Mouse (Mus musculus) forebrain, embryonic 12.5 days (tissue): ENCODE results near the gene Os9. TPM values are rescaled to one million over a fixed set of nuclear protein-coding genes. Genes with fewer than 3 reads are reported as not detected.

Experiments used
- ATAC-seq: fragments of 200-750 bp; cut with Nextera tagmentation; 2 replicates; pipeline ENCODE4 v1.8.0; 2017; ENCODE audit warnings: moderate TSS enrichment; ENCODE audit not compliant: low FRiP score
- H3K27ac ChIP-seq: fragments of 300-500 bp; sonication (generic); 2 replicates; pipeline ENCODE4 v1.5.1; 2016; ENCODE audit warnings: mild to moderate bottlenecking
- H3K27me3 ChIP-seq: fragments of 300-500 bp; sonication (generic); 2 replicates; pipeline ENCODE4 v1.6.1; 2016; ENCODE audit warnings: mild to moderate bottlenecking
- H3K36me3 ChIP-seq: fragments of 300-500 bp; sonication (generic); replicated peaks from 2 replicates; pipeline ENCODE4 v1.6.1; 2016; ENCODE audit warnings: mild to moderate bottlenecking
- H3K4me1 ChIP-seq: fragments of 300-500 bp; sonication (generic); 2 replicates; pipeline ENCODE4 v1.6.1; 2016
- H3K4me2 ChIP-seq: fragments of 300-500 bp; sonication (generic); 2 replicates; pipeline ENCODE4 v1.6.1; 2016; ENCODE audit warnings: mild to moderate bottlenecking, moderate library complexity
- H3K4me3 ChIP-seq: fragments of 300-500 bp; sonication (generic); replicated peaks from 2 replicates; pipeline ENCODE4 v1.5.1; 2016; ENCODE audit warnings: mild to moderate bottlenecking
- H3K9ac ChIP-seq: fragments of 300-500 bp; sonication (generic); 2 replicates; pipeline ENCODE4 v1.6.1; 2016; ENCODE audit warnings: mild to moderate bottlenecking
- H3K9me3 ChIP-seq: fragments of 300-500 bp; sonication (generic); 2 replicates; pipeline ENCODE4 v1.6.1; 2016
- WGBS: fragments of 180-500 bp; shearing (Covaris S2); methylation state at CpG from one replicate; pipeline ENCODE4 v1.1.7; 2016; 5-methylcytosine and 5-hydroxymethylcytosine counted together
- polyA plus RNA-seq: library from polyadenylated mRNA; unstranded; fragments of >200 nt; fragmentation: Nextera tagmentation; extraction: Ambion mirVana; gene quantifications from 2 replicates; pipeline ENCODE4 v1.2.1, GENCODE M21; 2016

Os9 gene
- polyA plus RNA-seq, 1 experiment from 2014 or later: 86.1 TPM

DNA sequence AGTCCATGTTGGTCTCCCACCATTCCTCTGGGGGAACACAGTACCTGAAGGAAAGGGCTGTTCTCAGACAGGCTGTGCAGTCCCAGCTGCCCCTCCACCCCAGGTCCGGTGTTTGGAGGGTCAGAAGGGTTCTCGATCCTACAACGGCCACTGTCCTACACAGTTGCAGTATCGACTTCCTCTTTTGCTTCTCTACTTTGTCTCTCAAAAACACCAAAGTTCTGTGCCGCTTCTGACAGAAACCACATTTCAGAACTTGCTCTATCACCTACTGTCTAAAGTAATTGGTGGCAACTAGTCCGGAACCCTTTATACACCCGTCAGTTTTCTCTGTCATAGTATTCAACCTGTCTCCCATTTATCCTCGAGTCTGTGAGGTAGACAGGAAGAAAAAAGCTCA lies 65.5 kb downstream of the Os9 start:
- peaks cover 20% of the 10 kb centered on the region for H3K27me3 ChIP-seq
- H3K36me3 ChIP-seq: peaks cover 42% of the 10 kb centered on the region
- no peak overlapping the region for H3K4me3 ChIP-seq
- H3K9ac ChIP-seq: no peak overlapping the region
- no peak overlapping the region for H3K4me2 ChIP-seq
- 94% methylated on average over 8 of the region's 8 CpGs for WGBS
- H3K27ac ChIP-seq: no peak overlapping the region
- ATAC-seq: no peak
- no peaks in the 10 kb centered on the region for H3K9me3 ChIP-seq
- peaks cover 26% of the 10 kb centered on the region for H3K4me1 ChIP-seq

DNA sequence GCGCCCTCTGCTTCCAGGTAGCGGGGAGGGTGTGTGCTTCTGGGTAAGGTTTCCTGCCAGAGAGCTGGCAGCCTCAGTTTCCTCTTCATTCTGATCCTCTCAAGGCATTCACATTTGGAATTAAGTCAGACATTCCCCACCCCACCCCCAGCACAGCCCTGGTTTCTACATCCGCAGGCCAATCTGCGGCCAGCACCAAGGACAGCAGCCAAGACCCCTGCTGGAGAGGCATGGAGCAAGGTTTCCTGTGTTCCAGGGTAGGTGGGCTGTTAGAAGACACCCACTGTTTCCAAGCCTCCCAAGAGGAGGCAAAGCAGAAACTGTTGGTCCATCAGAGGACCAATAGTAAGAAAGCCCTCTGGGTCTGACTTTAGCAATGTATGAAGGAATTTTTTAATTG lies 66.3 kb downstream of the Os9 start:
- Histone ChIP-seq H3K9me3 (no peaks in the 10 kb centered on the region), H3K27ac (no peak overlapping the region), H3K4me3 (no peak overlapping the region), H3K4me1 (peaks cover 25% of the 10 kb centered on the region), H3K9ac (no peak overlapping the region), H3K27me3 (peaks cover 27% of the 10 kb centered on the region), H3K4me2 (no peak overlapping the region), H3K36me3 (peaks cover 42% of the 10 kb centered on the region)
- 79% methylated on average over 4 of the region's 4 CpGs for WGBS
- no peak for ATAC-seq

DNA sequence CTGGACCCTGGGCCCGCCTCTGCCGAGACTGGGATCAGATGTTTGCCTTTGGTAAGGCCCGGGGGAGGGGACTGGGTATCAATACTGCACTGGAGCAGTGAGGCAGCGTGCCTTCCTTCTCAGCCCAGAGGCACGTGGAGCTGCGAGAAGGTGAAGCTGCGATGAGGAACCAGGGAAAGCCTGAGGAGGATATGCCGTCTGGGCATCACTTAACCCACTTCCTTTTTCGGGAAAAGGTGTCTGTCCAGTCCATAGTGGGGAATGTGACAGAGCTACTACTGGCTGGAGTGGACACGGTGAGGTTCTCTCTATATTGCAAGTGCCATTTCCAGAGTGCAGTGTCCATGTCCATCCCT lies 70.8 kb downstream of the Os9 start:
- Histone ChIP-seq H3K36me3 (peaks cover 18% of the 10 kb centered on the region), H3K4me3 (no peak overlapping the region), H3K27ac (no peak overlapping the region), H3K4me2 (no peak overlapping the region), H3K9me3 (no peaks in the 10 kb centered on the region), H3K27me3 (peaks cover 51% of the 10 kb centered on the region), H3K4me1 (peaks cover 10% of the 10 kb centered on the region; the same call in 1 of the 2 replicates), H3K9ac (no peak overlapping the region)
- WGBS: 14% methylated on average over 10 of the region's 10 CpGs
- 0 out of 2 replicates have a peak, but pooled peaks have one; percentile 8 for ATAC-seq

DNA sequence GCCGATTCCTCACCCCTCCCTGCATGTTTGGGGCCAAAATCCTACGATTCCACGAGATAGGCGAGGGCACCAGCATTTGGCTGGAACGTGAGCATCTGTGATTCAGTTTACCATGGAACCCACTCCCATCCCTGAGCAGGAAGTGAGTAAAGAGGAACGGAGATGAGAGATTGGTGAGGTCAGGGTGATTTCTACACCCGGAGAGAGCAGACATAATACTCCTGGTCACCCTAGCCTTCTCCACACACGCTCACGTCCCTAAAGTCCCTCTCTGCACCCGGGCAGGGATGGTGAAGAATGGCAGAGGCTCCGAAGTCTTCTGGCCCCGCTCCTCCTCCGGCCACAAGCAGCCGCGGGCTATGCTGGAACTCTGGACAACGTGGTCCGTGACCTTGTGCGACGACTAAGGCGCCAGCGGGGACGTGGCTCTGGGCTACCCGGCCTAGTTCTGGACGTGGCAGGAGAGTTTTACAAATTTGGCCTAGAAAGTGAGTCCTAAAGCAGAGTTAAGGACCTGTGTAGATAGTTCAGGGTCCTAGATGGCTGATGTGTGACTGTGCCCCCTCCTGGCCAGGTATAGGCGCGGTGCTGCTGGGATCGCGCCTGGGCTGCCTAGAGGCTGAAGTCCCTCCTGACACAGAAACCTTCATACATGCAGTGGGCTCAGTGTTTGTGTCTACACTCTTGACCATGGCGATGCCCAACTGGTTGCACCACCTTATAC lies 71.4 kb downstream of the Os9 start:
- peaks cover 51% of the 10 kb centered on the region for H3K27me3 ChIP-seq
- H3K4me3 ChIP-seq: peak overlapping the region; percentile 10; the same call in 1 of the 2 replicates
- H3K27ac ChIP-seq: no peak overlapping the region
- peaks cover 10% of the 10 kb centered on the region; the same call in 1 of the 2 replicates for H3K4me1 ChIP-seq
- ATAC-seq: 0 out of 2 replicates have a peak, but pooled peaks have one; percentile 10
- H3K9ac ChIP-seq: 0 out of 2 replicates have a peak overlapping the region, but pooled peaks have one; percentile 0
- H3K36me3 ChIP-seq: peaks cover 18% of the 10 kb centered on the region
- H3K4me2 ChIP-seq: no peak overlapping the region
- 3% methylated on average over 29 of the region's 29 CpGs for WGBS
- no peaks in the 10 kb centered on the region for H3K9me3 ChIP-seq

DNA sequence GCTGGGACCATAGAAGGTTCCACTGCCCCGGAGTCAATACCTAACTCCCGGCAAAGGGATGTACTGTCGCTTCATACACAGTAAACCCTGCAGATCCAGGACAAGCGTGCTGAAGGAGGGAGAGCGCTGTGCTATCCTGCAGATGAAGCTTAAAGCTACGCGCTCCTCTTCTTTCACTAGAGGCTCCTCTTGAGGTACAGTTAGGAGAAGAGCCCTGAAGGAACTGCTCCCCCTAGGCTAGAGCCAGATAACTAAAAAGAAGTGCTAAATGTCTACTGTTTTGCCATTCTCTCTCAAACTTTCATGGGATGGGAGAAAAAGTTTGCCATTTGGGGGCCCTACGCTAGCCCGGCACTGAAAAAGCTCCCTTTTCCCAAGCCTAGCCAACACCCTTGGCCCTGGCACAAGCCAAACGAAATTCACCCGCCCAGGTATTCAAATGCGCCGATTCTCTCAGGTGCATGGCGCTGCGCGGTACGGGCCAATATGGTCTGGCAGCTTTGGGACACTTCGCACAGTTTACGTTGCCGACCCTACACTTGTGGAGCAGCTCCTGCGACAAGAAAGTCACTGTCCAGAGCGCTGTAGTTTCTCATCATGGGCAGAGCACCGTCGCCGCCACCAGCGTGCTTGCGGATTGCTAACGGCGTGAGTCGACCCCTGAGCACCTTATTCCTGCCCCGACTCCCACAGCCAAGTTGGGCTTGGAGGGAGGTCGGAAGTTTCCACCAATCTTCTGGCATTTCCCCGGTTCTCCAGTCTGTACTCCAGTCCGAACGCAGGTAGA lies 72.1 kb downstream of the Os9 start:
- no peak overlapping the region for H3K9ac ChIP-seq
- H3K4me1 ChIP-seq: peaks cover 10% of the 10 kb centered on the region; the same call in 1 of the 2 replicates
- 6% methylated on average over 35 of the region's 35 CpGs for WGBS
- peaks cover 14% of the 10 kb centered on the region for H3K36me3 ChIP-seq
- H3K27me3 ChIP-seq: peaks cover 51% of the 10 kb centered on the region
- peak overlapping the region; percentile 10; the same call in 1 of the 2 replicates for H3K4me3 ChIP-seq
- no peaks in the 10 kb centered on the region for H3K9me3 ChIP-seq
- no peak for ATAC-seq
- H3K27ac ChIP-seq: no peak overlapping the region
- no peak overlapping the region; the same call in 1 of the 2 replicates for H3K4me2 ChIP-seq

DNA sequence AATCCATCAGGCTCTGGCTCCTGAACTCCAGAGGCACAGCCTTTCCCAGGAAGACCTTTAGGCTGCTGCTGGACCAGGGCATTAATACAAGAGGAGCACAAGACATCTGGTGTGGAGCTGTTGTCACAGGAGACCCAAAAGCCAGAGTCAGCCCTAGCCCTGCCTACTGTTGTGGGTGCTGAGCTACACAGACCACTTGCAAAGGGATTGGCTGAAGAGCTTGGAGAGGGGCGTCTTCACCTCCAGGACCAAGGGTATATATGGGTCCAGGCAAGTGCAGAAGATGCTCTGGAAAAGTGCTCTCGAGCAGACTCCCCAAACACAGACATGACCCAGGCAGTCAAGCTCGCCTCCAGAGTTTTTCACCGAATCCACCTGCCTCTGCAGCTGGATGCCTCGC lies 73.0 kb downstream of the Os9 start, which contains the start of gene Cyp27b1:
Gene Cyp27b1 (plus strand): TSS at position 297 of the 400 bp plus-strand sequence.
- Histone ChIP-seq H3K4me2 (no peak within 1 kb of the TSS; the same call in 1 of the 2 replicates), H3K9me3 (no peaks in the 10 kb centered on the region), H3K9ac (no peak within 1 kb of the TSS), H3K4me1 (peaks cover 14% of the 10 kb centered on the region), H3K36me3 (peaks cover 10% of the 10 kb centered on the region), H3K27ac (no peak within 1 kb of the TSS), H3K4me3 (no peak within 1 kb of the TSS; the same call in 1 of the 2 replicates), H3K27me3 (peaks cover 51% of the 10 kb centered on the region)
- 33% methylated on average over 5 of the region's 5 CpGs for WGBS
- ATAC-seq: no peak

Other genes starting within 250 kb of the Os9 start
- gene Atp23, start 219.8 kb downstream of the Os9 start, polyA plus RNA-seq: 14.2 and 14.5 TPM in 2 replicates
- 49.2 and 49.5 TPM in 2 replicates for gene Ctdsp2, start 142.4 kb downstream of the Os9 start, polyA plus RNA-seq
- 0.21 TPM in 1 of 2 replicates, not detected in the other for gene Avil, start 120.4 kb downstream of the Os9 start, polyA plus RNA-seq
- 82.7 and 82.8 TPM in 2 replicates for gene Tsfm, start 90.3 kb downstream of the Os9 start, polyA plus RNA-seq
- gene Mettl1, start 79.7 kb downstream of the Os9 start, polyA plus RNA-seq: 31.4 and 35.5 TPM in 2 replicates
- 0.14 and 0.20 TPM in 2 replicates for gene Eef1akmt3, start 79.6 kb downstream of the Os9 start, polyA plus RNA-seq
- gene Cyp27b1, start 72.9 kb downstream of the Os9 start, polyA plus RNA-seq: 0.10 and 0.28 TPM in 2 replicates
- 3.9 and 4.2 TPM in 2 replicates for gene March9, start 60.9 kb downstream of the Os9 start, polyA plus RNA-seq
- 2,431 and 2,450 TPM in 2 replicates for gene Cdk4, start 57.6 kb downstream of the Os9 start, polyA plus RNA-seq
- gene Tspan31, start 50.9 kb downstream of the Os9 start, polyA plus RNA-seq: 139 and 158 TPM in 2 replicates
- gene Agap2, start 45.8 kb downstream of the Os9 start, polyA plus RNA-seq: 0.73 and 1.1 TPM in 2 replicates
- 13.3 and 14.7 TPM in 2 replicates for gene B4galnt1, start 44.1 kb upstream of the Os9 start, polyA plus RNA-seq
- gene Slc26a10, start 59.5 kb upstream of the Os9 start, polyA plus RNA-seq: 0.86 and 2.2 TPM in 2 replicates
- gene Arhgef25, start 69.0 kb upstream of the Os9 start, polyA plus RNA-seq: 32.3 and 36.4 TPM in 2 replicates
- gene Dtx3, start 74.6 kb upstream of the Os9 start, polyA plus RNA-seq: 170 and 172 TPM in 2 replicates
- 19.4 and 20.2 TPM in 2 replicates for gene Pip4k2c, start 90.5 kb upstream of the Os9 start, polyA plus RNA-seq
- gene Kif5a, start 142.2 kb upstream of the Os9 start, polyA plus RNA-seq: 44.1 and 53.1 TPM in 2 replicates
- gene Dctn2, start 145.2 kb upstream of the Os9 start, polyA plus RNA-seq: 226 and 229 TPM in 2 replicates
- 18.4 and 21.2 TPM in 2 replicates for gene Mbd6, start 167.9 kb upstream of the Os9 start, polyA plus RNA-seq
- 177 and 183 TPM in 2 replicates for gene Mars, start 190.7 kb upstream of the Os9 start, polyA plus RNA-seq
- 0.64 and 1.3 TPM in 2 replicates for gene Arhgap9, start 200.8 kb upstream of the Os9 start, polyA plus RNA-seq
- 3.2 and 3.6 TPM in 2 replicates for gene Gli1, start 220.8 kb upstream of the Os9 start, polyA plus RNA-seq
- gene Inhbe, start 233.3 kb upstream of the Os9 start, polyA plus RNA-seq: 0.06 TPM in 1 of 2 replicates, not detected in the other
- gene Inhbc, start 249.3 kb upstream of the Os9 start, polyA plus RNA-seq: not detected in 2 replicates